Mouse (Mus musculus) brain, embryonic 18.5 days (tissue): ENCODE results near the gene Efna5.

Source experiments
- DNase-seq: peaks from one replicate; pipeline ENCODE4 v3.0.0-alpha.2; 2012; ENCODE audit warnings: low read depth, low spot score

Efna5 gene

DNA sequence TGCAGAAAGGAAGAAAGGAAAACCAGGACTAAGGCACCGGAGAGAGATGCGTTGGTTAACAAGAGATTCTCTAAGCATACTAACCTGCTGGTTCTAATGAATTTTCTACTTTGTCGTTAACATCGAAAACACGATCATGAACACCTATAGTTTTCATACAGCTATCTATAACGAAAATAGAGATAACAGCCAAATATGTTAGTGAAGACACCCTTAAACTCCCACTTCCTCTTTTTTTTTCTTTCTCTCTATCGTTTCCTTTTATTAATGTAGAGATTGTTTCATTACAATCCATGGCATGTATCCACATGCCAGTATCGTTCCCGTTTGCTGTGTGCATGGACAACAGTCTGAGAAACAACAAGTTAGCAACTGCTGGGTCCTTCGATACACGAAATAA lies 267.9 kb downstream of the Efna5 start:
- no peak for DNase-seq

DNA sequence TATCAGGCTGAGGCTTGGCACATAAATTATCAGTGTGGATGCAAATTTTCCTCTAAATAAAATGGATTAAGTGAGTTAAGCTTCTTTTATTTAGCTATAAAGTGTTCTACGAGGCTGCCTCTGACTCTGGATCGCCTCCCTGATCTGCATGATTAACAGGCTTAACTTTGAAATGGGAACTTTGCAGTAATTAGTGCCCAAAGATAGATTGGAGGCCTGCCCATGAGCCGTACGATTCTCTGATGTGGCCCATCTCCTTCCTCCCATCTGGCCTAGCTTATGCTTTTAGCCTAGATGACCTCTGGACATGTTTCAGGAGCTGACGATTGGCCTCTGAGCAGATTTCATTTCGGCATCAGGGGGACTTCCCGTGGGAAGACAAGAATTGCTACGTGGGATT lies 273.0 kb downstream of the Efna5 start:
- DNase-seq = no peak

DNA sequence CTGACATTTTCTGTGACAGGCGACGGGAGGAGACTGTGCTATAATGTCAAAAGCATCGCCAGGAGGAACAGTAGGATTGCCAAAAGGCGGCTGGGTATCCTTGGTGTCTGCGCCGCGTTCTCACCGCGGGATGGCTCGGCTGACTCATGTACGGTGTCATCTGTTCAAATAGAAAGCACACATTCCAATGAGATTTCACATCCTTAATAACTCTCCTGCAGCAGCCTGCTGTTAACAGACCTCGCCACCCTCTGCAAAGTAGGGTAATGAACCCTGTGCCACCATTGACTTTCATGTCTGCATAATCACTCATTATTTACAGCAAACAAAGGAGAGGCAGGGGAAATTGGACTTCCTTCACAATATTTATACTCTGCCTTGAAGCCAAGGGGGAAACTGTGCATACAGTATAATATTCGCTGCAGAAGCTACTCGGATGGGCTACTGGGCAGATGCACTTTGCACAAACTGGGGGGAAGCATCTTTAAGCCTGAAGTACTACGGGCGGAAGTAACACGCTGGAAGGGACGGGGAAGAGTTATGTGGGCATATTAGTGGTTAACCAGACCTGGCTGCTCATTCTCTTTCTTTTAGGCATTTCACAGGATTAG lies 273.7 kb downstream of the Efna5 start:
- DNase-seq = no peak

DNA sequence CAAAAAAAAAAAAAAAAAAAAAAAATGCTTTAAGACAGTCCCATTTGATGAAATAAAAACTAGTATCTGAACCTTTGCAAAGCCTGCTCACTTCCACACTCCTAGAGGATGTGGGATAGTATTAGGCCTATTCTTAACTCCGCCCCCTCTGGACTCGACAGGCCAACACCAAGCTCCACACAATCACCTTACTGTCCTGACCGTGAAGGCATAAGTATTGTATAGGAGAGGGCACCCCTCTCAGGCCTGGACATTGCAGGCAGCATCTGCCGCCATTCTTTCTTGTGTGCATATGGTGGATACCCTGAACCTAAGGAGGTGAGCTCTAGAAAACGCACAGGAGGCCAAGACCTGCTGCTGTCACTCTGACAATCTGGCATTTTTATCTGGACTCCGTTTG lies 274.4 kb downstream of the Efna5 start:
- DNase-seq = no peak

DNA sequence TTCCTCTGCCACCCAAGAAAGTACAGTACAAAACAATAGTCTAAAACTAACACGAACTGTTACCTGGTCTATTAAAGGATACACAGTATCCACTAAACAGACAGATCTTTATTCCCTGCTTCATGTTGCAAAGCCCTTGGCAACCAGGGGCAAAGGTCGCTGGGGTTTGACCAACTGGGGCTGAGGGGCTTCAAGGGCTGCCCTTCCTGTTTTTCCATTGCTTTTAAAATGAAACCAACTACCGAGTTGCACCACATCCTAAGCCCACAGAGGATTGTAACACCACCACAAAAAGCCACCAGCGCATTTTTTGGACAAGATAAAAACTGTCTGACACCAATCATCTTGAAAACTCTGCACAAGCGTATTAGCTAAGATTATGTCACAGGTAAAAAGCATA lies 276.8 kb downstream of the Efna5 start:
- DNase-seq = no peak

DNA sequence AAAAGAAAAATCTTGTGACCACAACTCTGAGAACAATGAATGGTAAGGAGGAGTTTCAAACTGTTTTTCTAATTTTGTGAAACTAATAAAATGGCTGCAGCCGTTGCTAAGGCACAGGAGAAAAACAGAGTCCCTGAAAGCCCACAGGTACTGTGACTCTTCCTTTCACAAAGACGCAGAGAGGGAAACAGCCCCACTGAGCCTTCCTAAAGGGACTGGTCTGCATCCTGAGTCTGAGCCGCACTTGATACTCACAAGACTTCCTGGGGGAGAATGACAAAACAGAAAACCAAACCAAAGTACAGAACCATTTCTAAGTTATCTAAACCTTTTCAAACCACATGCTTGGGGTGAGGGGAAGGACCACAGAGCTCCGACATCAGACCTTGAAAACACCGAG lies 277.5 kb downstream of the Efna5 start:
- no peak for DNase-seq

DNA sequence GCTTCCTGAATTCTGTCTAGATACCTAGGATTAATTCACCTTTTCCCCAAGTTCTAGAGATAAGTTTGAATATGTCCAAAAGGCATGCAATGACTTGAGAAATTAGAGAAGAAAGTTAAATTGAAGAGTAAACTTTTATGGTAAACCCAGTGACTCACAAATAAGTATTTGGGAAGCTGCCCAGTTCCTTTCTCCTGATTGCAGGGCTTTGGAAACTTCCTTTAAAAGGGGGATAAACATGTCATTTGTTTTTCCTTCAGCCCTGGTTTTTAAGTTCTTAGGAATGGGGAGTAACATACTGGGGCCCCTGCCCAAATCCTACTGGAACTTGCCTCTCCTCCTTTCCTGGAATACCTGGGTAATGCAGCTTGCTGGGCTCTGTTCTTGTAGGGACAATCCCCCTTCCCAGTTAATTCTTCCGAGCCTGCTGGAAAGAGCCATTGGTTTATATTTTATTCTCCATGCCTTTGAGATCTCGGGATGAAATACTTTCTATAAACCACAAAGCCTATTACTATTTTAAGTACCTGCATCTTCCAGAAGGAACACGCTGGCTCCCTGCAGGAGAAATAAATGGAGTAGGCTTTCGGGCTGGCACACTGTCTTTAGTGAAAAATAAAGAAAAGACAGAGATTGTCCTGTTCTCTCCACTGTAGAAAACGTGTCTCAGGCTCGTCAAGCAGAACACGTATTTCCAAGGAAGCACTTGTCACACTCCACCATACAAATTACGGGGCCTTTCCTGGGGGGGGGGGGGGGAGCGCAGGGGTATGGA lies 282.2 kb downstream of the Efna5 start:
- no peak for DNase-seq

DNA sequence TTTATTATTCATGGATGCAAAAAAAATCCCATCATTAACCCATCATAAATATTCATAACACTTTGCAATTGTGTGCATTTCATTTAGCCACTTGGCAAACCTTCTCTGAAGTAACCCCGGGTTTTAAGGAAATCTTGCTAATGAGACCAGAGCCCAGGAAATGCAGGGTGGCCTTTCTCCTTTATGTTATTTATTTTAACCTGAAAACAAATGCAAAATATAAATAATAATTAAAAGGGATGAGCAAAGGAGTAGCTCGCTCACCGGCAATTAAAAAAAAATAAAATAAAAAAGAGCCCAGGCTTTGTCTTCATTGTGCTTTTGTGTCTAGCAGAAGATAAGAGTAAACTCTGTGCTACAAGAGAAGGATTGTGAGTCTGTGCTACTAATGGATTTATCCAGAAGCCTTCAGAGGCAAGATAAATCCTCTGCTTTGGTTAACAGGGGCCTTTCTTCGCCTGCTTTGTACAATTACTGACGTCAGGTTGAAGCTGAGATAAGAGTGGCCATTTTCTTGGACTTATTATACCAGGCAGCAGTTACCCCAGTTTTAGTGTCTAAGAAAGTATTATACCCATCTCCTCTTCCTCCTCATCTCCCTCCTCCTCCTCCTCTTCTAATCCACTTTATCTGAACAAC lies 288.6 kb downstream of the Efna5 start:
- no peak for DNase-seq

DNA sequence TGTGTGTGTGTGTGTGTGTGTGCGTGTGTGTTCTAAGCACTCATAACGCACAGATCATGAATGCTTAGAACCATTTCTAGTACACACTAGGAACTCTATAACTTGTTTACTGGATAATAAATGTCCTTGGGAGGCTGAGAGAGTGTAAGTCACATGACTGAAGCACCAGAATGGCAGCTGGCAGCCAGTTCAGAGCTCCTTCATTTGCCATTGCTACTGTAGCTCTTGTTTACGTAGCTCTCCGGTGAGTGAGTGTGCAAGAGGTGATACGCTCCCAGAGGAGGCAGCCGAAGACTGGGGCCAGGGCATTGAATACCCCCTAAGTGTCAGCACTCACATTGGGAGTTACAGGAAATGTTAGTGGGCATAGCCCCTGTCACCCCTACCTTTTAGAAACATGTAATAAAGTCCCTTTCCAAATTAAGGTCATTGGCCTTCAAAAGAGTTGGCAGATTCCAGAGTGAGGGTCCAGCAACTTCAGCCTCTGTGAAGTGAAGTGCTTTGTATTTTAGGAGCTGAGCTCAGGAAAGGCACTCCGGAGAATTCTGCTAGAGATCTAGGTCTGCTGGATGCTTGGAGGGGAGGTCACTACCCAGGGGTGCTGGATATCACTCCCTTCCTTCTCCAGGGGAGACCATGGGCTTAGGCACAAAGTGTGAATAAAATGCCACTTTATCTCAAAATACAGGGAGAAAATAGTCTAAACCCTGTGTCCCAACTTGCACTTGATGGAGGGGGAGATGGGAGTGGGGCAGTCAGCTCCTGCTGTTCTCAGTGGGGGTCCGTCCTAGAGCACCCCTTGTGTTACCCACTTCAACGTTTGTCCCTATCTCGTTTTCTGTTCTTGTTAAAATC lies 289.3 kb downstream of the Efna5 start:
- no peak for DNase-seq

DNA sequence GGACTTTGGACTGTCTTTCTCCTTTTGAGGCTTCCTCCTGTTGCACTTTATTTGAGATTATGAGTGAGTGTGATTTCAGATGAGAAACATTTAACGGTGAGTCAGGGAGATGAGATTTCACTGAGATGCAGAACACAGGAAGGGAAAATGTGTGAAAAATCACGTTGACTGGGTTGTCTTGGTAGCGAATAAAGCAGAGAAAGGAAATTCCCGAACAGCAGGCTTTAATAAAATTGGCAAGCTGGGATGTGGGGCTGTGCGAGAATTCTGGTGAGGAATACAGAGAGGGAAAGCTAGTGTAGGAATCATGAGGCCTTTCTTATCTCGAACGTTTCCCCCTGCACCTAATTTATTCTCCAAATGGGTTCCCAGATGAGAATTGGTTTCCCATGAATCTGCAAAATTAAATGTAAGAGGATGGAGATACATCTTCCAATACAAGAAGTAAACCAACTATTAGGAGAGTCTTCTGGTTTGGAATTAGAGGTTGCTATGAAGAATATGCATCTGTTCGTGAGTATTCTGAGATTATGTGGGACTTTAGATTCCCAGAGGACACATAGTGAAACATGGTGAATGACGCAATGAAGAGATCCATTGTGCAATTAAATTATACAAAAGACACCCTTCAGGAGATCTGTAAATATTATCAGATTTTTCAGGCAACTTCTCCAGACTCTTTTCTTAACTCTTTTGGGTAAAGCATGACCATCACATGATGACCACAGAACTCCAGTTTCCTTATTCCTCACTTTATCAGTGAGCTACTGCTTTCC lies 290.2 kb downstream of the Efna5 start:
- no peak for DNase-seq

DNA sequence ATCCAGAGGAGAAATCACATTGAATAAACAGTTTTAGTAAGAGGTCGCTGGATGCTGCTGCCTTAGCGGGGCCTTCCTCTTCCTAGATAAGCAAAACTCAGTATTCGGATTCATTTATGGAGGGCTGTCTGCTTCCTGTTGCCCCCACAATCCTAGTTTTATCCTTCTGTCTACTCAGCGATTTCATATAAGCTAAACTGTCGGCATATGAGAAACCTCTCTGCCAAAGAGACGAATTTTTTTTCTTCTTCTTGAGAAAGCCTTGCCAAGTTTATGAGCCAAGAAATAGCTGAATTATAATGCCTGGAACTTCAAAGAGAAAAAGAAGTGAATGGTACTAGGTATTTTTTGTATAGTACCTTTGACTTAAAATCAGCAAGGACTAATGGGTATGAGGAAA lies 301.0 kb downstream of the Efna5 start:
- no peak for DNase-seq

DNA sequence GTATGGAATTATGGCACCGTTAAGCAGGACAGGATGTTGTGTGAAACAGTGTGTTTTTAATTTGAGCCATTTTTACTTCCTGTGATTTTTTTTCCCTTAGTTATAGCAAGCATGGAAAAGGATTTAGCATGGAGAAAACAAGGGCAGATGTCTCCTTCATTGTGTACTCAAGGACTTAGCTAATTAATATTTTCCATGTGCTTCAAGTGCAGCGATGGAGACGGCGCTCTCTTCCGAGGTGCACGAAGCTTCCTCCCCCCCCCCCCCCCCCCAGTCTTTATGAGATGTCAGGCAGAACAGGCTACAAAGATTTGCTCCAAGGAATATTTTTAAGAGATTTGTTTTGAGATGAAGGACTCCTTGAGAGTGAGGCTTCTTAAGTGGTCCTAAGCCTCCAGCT lies 301.5 kb downstream of the Efna5 start:
- DNase-seq = no peak

DNA sequence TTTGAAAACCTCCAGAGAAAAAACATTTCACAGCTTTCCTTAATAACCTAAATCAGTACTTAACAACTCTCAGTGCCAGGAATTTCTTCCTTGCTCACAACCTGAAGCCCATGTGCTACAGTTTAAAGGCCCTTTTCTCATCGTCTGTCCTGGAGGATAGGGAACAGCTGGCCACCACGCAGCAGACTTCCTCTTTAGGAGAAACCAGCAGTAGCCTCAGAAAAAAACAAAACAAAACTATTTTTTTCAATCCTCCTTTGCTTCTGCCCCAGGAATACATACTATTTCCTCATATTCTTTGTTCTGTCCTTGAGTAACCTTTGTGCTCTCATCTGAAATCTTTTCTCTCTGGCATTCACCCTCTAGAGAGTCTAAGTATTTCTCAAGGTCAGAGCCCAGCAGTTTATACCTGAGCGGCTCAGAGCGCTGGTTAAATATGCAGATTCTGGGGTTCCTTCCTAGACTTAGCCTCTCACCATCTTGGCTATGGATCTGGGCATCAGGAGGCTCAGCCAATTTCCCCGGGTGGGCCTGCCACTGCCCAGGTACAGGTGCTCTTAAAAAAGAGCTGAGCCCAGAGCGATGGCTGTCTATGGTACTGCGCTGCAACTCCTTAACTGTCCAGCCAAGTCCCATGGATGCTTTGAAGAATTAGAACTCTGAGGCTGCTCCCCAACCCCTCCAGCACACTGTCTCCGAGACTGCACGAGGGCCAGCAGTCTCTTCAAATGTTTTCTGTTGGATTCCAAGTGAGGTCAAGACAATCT lies 306.4 kb downstream of the Efna5 start:
- no peak for DNase-seq

DNA sequence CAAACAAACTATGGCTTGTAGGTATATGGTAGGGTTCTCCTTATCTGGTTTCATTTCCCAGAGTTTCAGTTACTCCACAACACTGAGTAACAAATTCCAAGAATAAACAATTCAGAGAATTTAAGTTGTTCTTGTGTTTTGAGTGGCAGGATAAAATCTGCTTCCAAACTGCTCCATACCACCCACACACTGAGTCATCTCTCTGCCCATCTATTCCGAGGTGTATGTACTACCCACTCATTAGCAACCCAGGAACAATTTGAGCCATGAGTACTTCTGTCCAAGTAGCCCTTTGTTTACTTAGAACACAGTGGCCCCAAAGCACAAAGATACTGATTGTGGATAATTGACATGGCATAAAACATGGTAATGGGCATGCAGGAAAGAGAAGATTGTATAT lies 311.0 kb downstream of the Efna5 start:
- DNase-seq = no peak

DNA sequence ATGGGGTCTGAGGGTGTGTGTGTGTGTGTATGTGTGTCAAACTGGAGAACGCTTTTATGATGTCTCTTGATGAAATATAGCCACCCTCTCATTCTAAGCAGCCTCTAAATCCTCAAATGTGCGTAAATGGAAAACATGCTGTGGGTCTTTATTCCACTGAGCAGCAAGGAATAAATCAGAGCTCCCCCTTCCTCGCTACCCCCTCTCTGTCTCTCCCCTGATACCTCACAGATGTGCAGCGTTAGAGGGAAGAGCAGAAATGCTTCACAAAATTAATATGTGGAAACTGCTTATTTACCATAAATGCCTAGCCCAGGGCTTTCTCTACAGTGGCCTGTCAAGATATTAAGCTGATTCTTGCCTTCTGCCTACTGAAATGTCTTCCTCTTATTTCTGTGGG lies 313.1 kb downstream of the Efna5 start:
- no peak for DNase-seq

DNA sequence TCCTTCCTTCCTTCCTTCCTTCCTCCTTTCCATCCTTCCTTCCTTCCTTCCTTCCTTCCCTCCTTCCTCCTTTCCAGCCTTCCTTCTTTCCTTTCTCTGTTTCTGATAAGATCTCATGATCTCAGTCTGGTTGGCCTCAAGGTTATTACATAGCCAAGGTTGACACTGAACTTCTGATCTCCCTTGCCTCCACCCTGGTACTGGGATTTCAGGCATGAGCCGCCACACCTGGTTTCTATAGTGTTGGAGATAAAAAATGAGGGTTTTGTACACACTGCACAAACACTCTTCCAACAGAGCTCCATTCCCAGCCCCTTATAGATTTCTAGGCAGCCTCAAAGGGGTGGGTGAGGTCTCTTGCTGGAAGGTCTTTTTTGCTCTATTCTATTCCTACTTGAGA lies 315.5 kb downstream of the Efna5 start:
- DNase-seq = no peak

DNA sequence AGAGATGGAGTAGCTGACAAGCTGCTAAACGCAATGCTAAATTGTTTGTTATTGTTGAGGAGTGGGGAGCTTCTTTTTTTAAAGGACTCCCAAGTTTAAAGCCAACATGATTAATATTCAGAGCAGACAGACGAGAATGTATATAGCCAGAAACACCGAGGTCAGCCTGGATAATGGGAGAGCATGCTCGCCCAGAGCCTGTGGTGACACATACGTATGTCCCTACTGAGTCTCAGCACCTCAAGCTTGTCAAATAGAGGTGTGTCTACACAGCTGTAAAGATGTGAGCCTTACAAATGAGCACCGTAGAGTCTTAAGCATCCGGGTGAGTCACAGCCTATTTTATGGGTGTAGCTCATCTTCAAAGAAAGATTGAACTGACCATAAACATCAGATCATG lies 318.7 kb downstream of the Efna5 start:
- DNase-seq = no peak

DNA sequence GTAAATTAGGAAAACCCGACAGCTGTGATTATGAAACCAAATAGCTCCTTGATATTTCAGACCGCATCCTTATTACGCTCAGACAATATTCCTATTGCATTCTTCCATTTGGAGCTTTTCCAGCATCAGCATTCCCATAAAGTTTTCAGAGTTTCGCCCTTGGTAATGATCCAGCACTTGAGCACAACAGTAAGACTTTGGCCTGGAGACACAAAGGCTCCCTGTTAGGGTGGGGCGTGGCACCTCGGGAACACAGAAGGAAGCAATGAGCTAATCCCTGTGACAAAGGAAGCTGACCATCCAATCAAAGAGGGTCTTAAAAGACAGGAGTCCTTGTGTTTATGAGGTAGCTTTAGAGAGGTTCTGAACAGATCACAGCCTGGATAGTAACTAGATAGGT lies 323.9 kb downstream of the Efna5 start:
- no peak for DNase-seq
